Mouse (Mus musculus) adrenal gland, adult 8-10 months (tissue): ENCODE results near the gene Asb1. TPM values are rescaled to one million over a fixed set of nuclear protein-coding genes. Genes with fewer than 3 reads are reported as not detected.

Source experiments
- total RNA-seq, 4 experiments: library from RNA; stranded (reverse); gene quantifications; 2 replicates each; pipeline ENCODE4 v1.2.4; 2022

Gene Asb1
- total RNA-seq, 4 experiments from 2014 or later, result 22.5 to 25.4 (median 23.4) TPM

Other genes starting within 250 kb of the Asb1 start
- 10 to 100 TPM; 31.4 to 42.7 (median 35.8) TPM for gene Scly, start 242.2 kb upstream of the Asb1 start, total RNA-seq
- gene Espnl, start 218.5 kb upstream of the Asb1 start, total RNA-seq, result under 1 TPM in 3 of 4 experiments, not detected in 1; 0.09 to 0.25 (median 0.21) TPM
- 1 to 10 TPM; 2.2 to 3.0 (median 2.5) TPM for gene Klhl30, start 189.5 kb upstream of the Asb1 start, total RNA-seq
- 1 to 10 TPM; 1.7 to 8.3 (median 4.8) TPM for gene Erfe, start 174.1 kb upstream of the Asb1 start, total RNA-seq
- gene Ilkap, start 141.7 kb upstream of the Asb1 start, total RNA-seq, result 100 to 1,000 TPM in 3 of 4 experiments, 10 to 100 TPM in 1; 89.4 to 138 (median 108) TPM
- gene Hes6, start 126.5 kb upstream of the Asb1 start, total RNA-seq, result 100 to 1,000 TPM; 178 to 376 (median 294) TPM
- gene Per2, start 81.2 kb upstream of the Asb1 start, total RNA-seq, result 10 to 100 TPM; 42.5 to 75.0 (median 45.4) TPM
- gene Traf3ip1, start 45.9 kb upstream of the Asb1 start, total RNA-seq, result 10 to 100 TPM; 11.4 to 15.7 (median 12.9) TPM